Mouse (Mus musculus) retina, embryonic 14.5 days (tissue): Measurements from ENCODE around the gene Strn4.

Source experiments
- DNase-seq: peaks from one replicate; pipeline ENCODE4 v3.0.0-alpha.2; 2015; ENCODE audit warnings: low spot score

Gene Strn4

GRCm38 (mm10) chr7:16876006-16876405 lies 60.3 kb downstream of the Strn4 start:
- DNase-seq = peak; percentile 30

- DNase-seq = peak; percentile 56
Observed at GRCm38 (mm10) chr7:16876608-16877007, 60.9 kb downstream of the Strn4 start.

GRCm38 (mm10) chr7:16877717-16878116 lies 62.0 kb downstream of the Strn4 start:
- no peak for DNase-seq

GRCm38 (mm10) chr7:16879796-16880547 lies 64.3 kb downstream of the Strn4 start:
- DNase-seq = peak; percentile 88

- no peak for DNase-seq
Observed at GRCm38 (mm10) chr7:16880615-16881014, 64.9 kb downstream of the Strn4 start.

GRCm38 (mm10) chr7:16883162-16883561 lies 67.5 kb downstream of the Strn4 start:
- no peak for DNase-seq

GRCm38 (mm10) chr7:16884334-16884733 lies 68.6 kb downstream of the Strn4 start:
- no peak for DNase-seq

- DNase-seq = peak; percentile 32
Observed at GRCm38 (mm10) chr7:16885271-16885776, 69.6 kb downstream of the Strn4 start.

- no peak for DNase-seq
Observed at GRCm38 (mm10) chr7:16885905-16886304, 70.2 kb downstream of the Strn4 start.
